Mouse (Mus musculus) activated CD4-positive, CD25-positive, alpha-beta regulatory T cell (primary cell): ENCODE measurements around the gene Alkbh3. TPM values are rescaled to one million over a fixed set of nuclear protein-coding genes. Genes with fewer than 3 reads are reported as not detected.

Experiments
- polyA plus RNA-seq, 2 experiments: library from polyadenylated mRNA; unstranded; fragments of 100-300 nt; shearing (Covaris generic); gene quantifications; one replicate each; pipeline ENCODE4 v1.2.1; 2017

The Alkbh3 gene
- 10 to 100 TPM; 54.0 to 65.8 TPM for polyA plus RNA-seq

DNA sequence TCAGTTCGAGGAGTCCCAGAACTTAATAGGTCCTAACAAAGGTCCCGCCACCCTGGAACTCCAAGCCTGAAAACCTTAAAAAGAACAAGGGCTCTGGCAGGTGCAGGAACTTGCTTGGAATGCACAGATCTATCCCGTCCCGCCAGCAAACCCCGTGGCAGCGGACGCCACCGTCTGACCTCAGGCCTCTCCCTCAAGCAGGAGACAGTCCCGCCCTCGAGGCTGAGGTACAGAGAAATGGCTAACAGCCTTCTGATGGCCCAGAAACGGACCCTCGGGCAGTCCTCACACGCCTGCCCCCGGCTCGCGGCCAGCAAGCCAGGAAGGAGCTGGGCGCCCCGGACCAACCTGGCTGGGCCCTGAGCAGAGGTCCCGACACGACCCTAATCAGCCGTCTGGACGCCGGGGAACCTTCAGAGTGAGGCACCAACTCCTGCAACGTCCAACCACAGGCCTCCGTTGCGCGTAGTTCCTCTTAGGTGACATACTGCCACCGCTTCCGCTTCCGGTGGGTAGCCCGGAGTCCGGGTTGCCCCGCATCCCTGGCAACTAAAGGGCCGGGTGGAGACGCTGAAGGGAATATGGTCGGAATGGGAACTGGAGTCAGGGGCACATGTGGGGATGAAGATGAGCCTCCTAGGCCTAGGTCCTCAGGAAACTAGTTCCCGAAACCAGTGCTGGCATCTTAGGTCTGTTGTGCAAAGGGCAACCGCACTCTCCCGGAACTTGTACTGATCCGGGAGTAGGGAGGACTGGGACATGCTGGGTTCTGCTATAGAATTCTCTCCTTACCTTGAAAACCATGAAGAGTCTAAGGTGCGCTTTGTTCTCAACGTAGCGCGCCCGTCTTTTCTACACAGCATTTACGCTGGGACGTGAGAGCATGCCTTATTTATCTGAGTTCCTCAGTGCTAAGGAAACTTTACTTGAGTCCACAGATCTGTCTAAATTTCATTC, at the start of gene Alkbh3:
Gene Alkbh3, minus strand, starts transcription at position 473 of the 957 bp plus-strand sequence.

DNA sequence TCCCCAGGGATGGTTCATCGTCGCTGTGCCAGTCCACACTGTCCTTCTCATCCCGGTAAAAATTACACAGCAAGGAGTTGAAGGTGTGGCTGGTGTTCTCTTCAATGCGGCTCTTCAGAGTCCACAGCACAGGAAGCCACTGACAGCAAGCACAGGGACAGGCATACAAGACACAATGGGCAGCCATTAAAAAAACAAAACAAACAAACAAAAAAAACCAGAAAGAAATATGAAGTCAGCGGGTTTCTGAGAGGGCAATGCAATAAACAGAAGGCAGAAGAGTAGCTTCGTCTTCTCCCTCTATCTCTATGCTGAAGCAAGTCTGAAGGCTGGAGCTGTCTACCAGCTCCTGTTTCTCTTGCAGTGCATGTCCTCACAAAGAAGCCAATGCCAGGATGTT, 14.4 kb downstream of the Alkbh3 start, which contains the start of gene Gm27027:
Gene Gm27027, minus strand, starts transcription at position 101 of the 400 bp plus-strand sequence.

GRCm38 (mm10) chr2:93956908-93957784, 53.5 kb downstream of the Alkbh3 start, which contains the start of gene Gm13889:
Gene Gm13889 (minus strand): TSS chr2:93957201.

Other genes with a start within 250 kb of the Alkbh3 start
- gene Ext2, start 188.2 kb downstream of the Alkbh3 start, polyA plus RNA-seq, result 10 to 100 TPM; 60.4 to 77.7 TPM
- 10 to 100 TPM; 10.3 to 12.1 TPM for gene Accs, start 160.9 kb downstream of the Alkbh3 start, polyA plus RNA-seq
- gene Accsl, start 141.7 kb downstream of the Alkbh3 start, polyA plus RNA-seq, result not detected
- under 1 TPM in 1 of 2 experiments, not detected in 1; 0.35 TPM for gene Gm13889, start 53.6 kb downstream of the Alkbh3 start, polyA plus RNA-seq
- under 1 TPM in 1 of 2 experiments, not detected in 1; 0.50 TPM for gene Gm27027, start 14.5 kb downstream of the Alkbh3 start, polyA plus RNA-seq
- gene Hsd17b12, start 147.2 kb upstream of the Alkbh3 start, polyA plus RNA-seq, result 10 to 100 TPM; 55.7 to 66.4 TPM